Mouse (Mus musculus) thymus, adult 2 months (tissue): ENCODE data around the gene Flnb.

Source experiments
- CTCF ChIP-seq: fragments of 200-500 bp; IDR thresholded peaks from 2 replicates; pipeline ENCODE4 v1.5.1; 2012; ENCODE audit warnings: mild to moderate bottlenecking, control low read depth, low read length, moderate library complexity, borderline replicate concordance; ENCODE audit not compliant: control insufficient read depth, poor library complexity, insufficient read depth; ENCODE audit errors: extremely low read depth
- POLR2A ChIP-seq: fragments of 200-500 bp; IDR thresholded peaks from 2 replicates; pipeline ENCODE4 v1.6.1; 2012; ENCODE audit warnings: mild to moderate bottlenecking, low read length, control low read depth, moderate library complexity; ENCODE audit not compliant: control insufficient read depth, poor library complexity, insufficient read depth; ENCODE audit errors: extremely low read depth

GRCm38 (mm10) chr14:7818463-7819121 is 835 bp downstream of the Flnb start:
- TF ChIP-seq CTCF = no peak
- TF ChIP-seq POLR2A = no peak
